Mouse (Mus musculus) inflammation-experienced regulatory T-cells, adult 16 weeks (primary cell): Measurements from ENCODE around the gene Zkscan16. TPM values are rescaled to one million over a fixed set of nuclear protein-coding genes. Genes with fewer than 3 reads are reported as not detected.

Experiments
- polyA plus RNA-seq: library from polyadenylated mRNA; unstranded; fragments of 100-300 nt; shearing (Covaris generic); gene quantifications from one replicate; pipeline ENCODE4 v1.2.1, GENCODE M21; 2017

The Zkscan16 gene
- polyA plus RNA-seq, result not detected

DNA sequence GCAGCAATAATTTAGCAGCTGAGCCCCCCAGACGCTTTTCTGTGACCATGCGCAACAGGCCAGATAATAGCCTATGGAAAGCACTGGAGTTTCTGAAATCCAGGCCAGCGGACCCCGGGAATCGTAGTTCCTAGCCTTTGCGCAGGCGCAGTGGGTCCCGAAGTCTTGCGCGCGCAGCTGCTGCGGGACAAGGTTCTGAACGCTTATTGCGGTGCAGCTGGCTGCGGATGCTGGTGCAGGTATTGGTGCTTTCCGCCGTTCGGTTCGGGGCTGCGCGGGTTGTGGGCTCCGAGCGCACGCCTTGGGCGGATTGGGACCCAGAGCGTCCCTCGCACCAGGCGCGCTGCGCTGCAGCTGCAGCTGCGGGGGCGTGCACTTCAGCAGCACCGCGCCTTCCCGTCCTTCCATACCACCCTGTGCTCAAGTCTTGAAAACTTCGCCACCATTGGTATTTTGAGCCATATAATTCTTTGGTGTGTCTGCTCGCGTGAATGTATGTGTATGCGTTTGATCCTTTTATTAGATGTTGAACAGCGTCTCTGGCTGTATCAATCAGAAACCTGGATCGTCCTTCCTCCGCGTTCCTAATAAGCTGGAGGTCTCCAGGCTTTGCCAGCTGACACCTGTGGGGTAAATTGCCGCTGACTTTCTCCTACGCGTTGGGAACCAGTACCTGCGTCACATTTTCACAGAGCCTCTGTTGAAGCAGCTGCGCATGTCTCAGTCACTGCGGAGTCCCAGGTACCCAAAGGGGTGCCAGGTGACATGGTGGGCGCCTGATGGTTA, at the start of gene Zkscan16:
TSS of gene Zkscan16 (plus strand) at position 209 of the 786 bp plus-strand sequence.

DNA sequence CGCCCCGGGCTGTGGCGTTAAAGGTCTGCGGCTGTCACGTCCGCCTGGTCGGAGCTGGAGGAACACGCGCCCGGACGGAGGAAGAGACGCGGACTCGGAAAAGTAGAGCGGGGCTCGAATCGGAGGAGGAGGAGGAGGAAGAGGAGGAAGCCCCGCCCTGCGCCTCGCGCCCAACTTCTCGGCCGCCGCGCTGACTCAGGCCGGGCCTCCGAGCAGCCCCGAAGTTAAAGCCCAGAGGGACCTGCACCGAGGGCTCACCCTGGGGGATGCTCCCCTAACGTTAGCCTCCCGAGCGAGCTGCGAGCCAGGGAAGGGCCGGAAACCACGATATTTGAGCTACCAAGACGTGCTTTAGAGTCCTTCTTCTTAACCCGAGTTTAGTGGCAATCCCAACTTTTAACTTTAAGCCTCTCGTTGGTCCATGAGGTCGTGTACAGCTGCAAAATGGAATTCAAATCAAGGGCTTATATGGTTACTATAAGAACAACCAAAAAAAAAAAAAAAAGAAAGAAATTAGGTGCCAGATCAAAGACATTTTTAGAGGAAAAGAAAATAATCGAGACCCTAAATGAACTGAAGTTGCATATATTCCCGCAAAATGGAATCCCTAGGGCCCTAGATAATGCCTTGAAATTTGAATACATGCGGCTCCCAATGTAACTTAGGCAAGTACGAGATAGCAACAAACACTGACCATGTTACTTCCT, 30.6 kb upstream of the Zkscan16 start, which contains the start of gene Ecpas:
TSS of gene Ecpas (minus strand) at position 121 of the 707 bp plus-strand sequence.

DNA sequence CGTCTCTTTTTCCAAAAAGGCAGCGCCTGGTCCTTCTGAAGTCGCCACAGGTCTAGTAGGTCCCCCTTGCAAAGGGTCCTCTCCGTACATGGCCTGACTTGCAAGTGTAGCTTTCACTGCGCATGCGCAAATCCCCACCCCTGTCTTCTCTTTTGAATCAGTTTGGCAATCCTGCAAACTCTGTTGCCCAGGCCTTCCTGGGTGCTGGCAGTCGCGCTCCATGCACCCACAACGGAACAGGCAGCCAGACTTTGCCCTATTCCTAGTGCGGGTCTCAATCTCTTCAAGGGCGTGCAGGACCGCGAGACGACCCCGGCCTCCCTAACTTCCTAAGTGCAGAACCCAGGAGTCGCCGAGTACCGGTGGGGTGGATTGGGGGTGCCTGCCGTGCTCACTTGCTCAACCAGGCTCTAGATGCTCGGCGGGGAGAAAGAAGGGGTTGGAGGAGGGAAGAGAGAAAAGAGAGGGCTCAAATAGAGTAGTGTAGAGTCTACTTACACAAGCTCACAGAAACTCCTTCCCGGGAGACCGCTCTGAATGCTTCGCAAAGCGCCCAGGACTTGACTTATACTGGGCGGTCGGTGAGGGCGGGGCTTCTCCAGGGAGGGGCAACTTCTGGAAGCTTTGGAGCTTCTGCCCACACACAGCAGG, 43.2 kb downstream of the Zkscan16 start, which contains the start of gene Ptgr1:
TSS of gene Ptgr1 (minus strand) at position 580 of the 651 bp plus-strand sequence.

DNA sequence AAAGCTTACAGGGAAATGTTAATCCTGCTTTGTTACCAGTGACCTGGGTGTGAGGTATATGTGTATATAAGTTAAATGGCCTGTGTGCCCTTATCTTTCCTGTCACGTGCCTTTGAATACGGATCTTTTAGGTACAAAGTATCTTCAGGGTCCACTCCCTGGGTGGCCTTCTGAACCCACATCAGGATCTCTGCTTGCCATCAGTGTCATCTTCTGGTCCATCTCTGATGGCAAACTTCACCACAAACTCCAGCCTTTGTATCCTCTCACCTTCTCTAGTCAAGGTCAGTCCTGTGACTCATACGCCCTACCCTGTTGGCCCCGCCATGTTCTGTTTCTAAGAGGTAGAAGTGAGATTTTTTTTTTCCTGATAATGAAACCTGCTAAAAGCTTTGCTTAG, 51.3 kb downstream of the Zkscan16 start, which contains the start of gene Dnajc25:
TSS of gene Dnajc25 (plus strand) at position 301 of the 400 bp plus-strand sequence.

DNA sequence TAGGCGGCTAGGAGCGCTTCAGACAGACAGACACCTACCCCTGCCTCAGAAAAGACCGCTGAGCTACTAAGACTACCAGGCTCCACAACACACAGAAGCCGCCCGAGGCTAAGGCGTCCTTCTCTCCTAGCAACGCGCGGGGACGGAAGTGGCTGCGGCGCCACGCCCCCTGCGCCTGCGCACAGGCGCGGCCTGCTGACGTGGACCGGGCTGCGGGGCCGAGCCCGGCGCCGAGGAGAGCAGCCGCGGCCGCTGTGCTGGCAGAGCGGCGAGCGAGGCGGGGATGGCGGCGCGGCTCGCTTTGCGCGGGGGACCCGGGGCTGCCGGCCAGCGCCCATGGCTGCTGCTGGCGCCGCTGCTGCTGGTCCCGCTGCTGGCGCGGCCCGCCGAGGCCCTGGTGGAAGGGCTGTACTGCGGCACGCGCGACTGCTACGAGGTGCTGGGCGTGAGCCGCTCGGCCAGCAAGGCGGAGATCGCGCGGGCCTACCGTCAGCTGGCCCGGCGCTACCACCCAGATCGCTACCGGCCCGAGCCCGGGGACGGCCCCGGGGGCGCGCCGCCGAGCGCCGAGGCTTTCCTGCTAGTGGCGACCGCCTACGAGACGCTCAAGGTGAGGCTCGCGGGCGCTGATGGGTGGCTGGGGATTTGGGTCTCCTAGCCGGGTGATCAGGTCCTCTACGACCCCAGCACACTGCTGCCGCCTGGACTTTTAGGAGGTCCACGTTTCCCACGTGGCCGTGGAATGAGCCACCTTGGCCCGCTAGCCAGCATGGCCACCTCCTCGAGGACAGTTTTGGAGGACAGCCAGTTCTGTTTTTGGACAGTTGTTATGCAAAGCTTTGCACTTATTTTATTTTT, 59.7 kb downstream of the Zkscan16 start, which contains the start of gene Gm20503:
TSS of gene Gm20503 (plus strand) at position 263 of the 858 bp plus-strand sequence.

Other genes with a start within 250 kb of the Zkscan16 start
- gene Olfr267, start 155.9 kb upstream of the Zkscan16 start, polyA plus RNA-seq, result not detected
- gene Ecpas, start 30.9 kb upstream of the Zkscan16 start, polyA plus RNA-seq, result 48.0 TPM
- gene Ptgr1, start 43.5 kb downstream of the Zkscan16 start, polyA plus RNA-seq, result 0.46 TPM
- gene Dnajc25, start 51.4 kb downstream of the Zkscan16 start, polyA plus RNA-seq, result 0.63 TPM
- gene Gm20503, start 59.6 kb downstream of the Zkscan16 start, polyA plus RNA-seq, result not detected
- 134 TPM for gene Gng10, start 91.5 kb downstream of the Zkscan16 start, polyA plus RNA-seq
- gene AI481877, start 195.4 kb downstream of the Zkscan16 start, polyA plus RNA-seq, result not detected
- gene Ugcg, start 245.6 kb downstream of the Zkscan16 start, polyA plus RNA-seq, result 14.9 TPM